Mouse (Mus musculus): ENCODE data around the gene Men1. TPM values are rescaled to one million over a fixed set of nuclear protein-coding genes. Genes with fewer than 3 reads are reported as not detected.

The Men1 gene
- total and polyA plus RNA-seq, 3 experiments = 24.9 to 67.8 (median 42.9) TPM

DNA sequence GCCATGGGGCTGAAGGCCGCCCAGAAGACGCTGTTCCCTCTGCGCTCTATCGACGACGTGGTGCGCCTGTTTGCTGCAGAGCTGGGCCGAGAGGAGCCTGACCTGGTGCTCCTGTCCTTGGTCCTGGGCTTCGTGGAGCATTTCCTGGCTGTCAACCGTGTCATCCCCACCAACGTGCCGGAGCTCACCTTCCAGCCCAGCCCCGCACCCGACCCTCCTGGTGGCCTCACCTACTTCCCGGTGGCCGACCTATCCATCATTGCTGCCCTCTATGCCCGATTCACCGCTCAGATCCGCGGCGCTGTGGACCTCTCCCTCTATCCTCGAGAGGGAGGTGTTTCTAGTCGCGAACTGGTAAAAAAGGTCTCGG lies 664 bp downstream of the Men1 start:
- DNase-seq (ENCODE audit: extremely low read depth) = no peak

DNA sequence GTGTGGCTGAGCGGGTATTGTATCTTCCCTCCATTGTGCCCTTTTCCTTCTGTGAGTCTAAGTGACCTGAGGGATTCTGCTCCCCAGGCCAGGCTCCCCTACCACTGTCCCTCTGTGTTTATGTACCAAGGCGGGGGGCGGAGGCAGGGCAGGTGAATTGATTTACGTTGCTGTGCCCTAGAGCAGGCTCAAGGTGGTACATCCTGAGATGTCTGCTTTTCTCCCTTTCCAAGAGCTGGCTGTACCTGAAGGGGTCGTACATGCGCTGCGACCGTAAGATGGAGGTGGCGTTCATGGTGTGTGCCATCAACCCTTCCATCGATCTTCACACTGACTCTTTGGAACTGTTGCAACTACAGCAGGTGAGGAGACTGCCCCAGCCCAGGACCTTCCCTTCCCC lies 2.1 kb downstream of the Men1 start:
- Histone ChIP-seq H3K4me2 (ENCODE audit: insufficient read depth, low read depth, poor library complexity, severe bottlenecking) (peak overlapping the region; percentile 85), H3K36me3 (replicated peaks in 1 of 2; ENCODE audit: control insufficient read depth in 1 of 2, insufficient read depth in 1 of 2, low read length in 1 of 2) (peaks cover 27 to 34% of the 10 kb centered on the region in 2 experiments), H3K9ac (ENCODE audit: insufficient read depth, low read depth) (peak overlapping the region; percentile 76; the same call in 1 of the 2 replicates), H3K79me2 (replicated peaks; ENCODE audit: control insufficient read depth, extremely low read depth, insufficient read depth, poor library complexity, severe bottlenecking) (peaks cover 25% of the 10 kb centered on the region), H3K4me3 (replicated peaks in 1 of 3; ENCODE audit: low read depth in 2 of 3, low read length in 2 of 3, poor library complexity in 1 of 3) (peak overlapping the region in 2 of 3 experiments; percentile 79 to 87), H3K9me3 (replicated peaks; ENCODE audit: low read length) (no peaks in the 10 kb centered on the region), H3K4me1 (ENCODE audit: control insufficient read depth in 1 of 2, insufficient read depth in 2 of 2) (peaks cover 31 to 55% of the 10 kb centered on the region in 2 experiments), H3K27me3 (replicated peaks) (no peaks in the 10 kb centered on the region), H3K27ac (ENCODE audit: insufficient read depth, low read depth) (no peak overlapping the region)
- TF ChIP-seq JUN (IDR thresholded peaks at IDR 0.05; ENCODE audit: insufficient read depth, low read depth, low read length) (no peak), CTCF (conservative IDR thresholded peaks at IDR 0.05 in 1 of 2, IDR thresholded peaks at IDR 0.05 in 1 of 2; ENCODE audit: low read depth in 2 of 2, low read length in 2 of 2) (no peak), ELF1 (IDR thresholded peaks at IDR 0.05; ENCODE audit: low read depth, low read length) (no peak), CHD2 (IDR thresholded peaks at IDR 0.05; ENCODE audit: low read length) (no peak), GABPA (IDR thresholded peaks at IDR 0.05; ENCODE audit: insufficient replicate concordance, low read depth, low read length) (no peak), ETS1 (conservative IDR thresholded peaks at IDR 0.05; ENCODE audit: low read depth, low read length) (no peak), POLR2AphosphoS2 (IDR thresholded peaks at IDR 0.05; ENCODE audit: low read depth, low read length) (no peak), RAD21 (IDR thresholded peaks at IDR 0.05; ENCODE audit: low read depth, low read length) (no peak), MAZ (IDR thresholded peaks at IDR 0.05; ENCODE audit: low read depth, low read length) (no peak), MYC (IDR thresholded peaks at IDR 0.05; ENCODE audit: low read depth, low read length) (no peak), HCFC1 (IDR thresholded peaks at IDR 0.05; ENCODE audit: low read depth, low read length) (no peak), CHD1 (IDR thresholded peaks at IDR 0.05; ENCODE audit: low read depth, low read length) (no peak), MEF2A (IDR thresholded peaks at IDR 0.05; ENCODE audit: borderline replicate concordance, low read depth, low read length) (no peak), SMC3 (IDR thresholded peaks at IDR 0.05; ENCODE audit: low read depth, low read length) (no peak), ZC3H11A (IDR thresholded peaks at IDR 0.05; ENCODE audit: low read depth, low read length) (no peak), MXI1 (IDR thresholded peaks at IDR 0.05; ENCODE audit: low read depth, low read length) (no peak)
- in situ Hi-C loops (cut with MboI; ENCODE audit: low pct_ligation_motif_present, low pct_unique_long_range_greater_than_20kb, low sequenced_read_pairs) = no loop called here
- dilution Hi-C loops (cut with MboI; ENCODE audit: extremely low pct_ligation_motif_present, extremely low pct_unique_long_range_greater_than_20kb, low sequenced_read_pairs) = no loop called here
- DNase-seq (ENCODE audit: extremely low read depth) = no peak

More for the DNA sequence above, 664 bp downstream of the Men1 start:
- peaks cover 22% of the 10 kb centered on the region for H3K79me2 ChIP-seq (replicated peaks; ENCODE audit: control insufficient read depth, extremely low read depth, insufficient read depth, poor library complexity, severe bottlenecking)
- in situ Hi-C loops (cut with MboI; ENCODE audit: low pct_ligation_motif_present, low pct_unique_long_range_greater_than_20kb, low sequenced_read_pairs) (no loop called here), dilution Hi-C loops (cut with MboI; ENCODE audit: extremely low pct_ligation_motif_present, extremely low pct_unique_long_range_greater_than_20kb, low sequenced_read_pairs) (no loop called here)
- H3K27me3 ChIP-seq (replicated peaks) = no peaks in the 10 kb centered on the region
- peak overlapping the region; percentile 78 to 87 (median 79) for H3K4me3 ChIP-seq (replicated peaks in 1 of 3; ENCODE audit: low read depth in 2 of 3, low read length in 2 of 3, poor library complexity in 1 of 3)
- peaks cover 27 to 32% of the 10 kb centered on the region in 2 experiments for H3K36me3 ChIP-seq (replicated peaks in 1 of 2; ENCODE audit: control insufficient read depth in 1 of 2, insufficient read depth in 1 of 2, low read length in 1 of 2)
- peak overlapping the region; percentile 76 for H3K9ac ChIP-seq (ENCODE audit: insufficient read depth, low read depth)
- H3K27ac ChIP-seq (ENCODE audit: insufficient read depth, low read depth) = peak overlapping the region; percentile 5; the same call in 1 of the 2 replicates
- TF ChIP-seq JUN (IDR thresholded peaks at IDR 0.05; ENCODE audit: insufficient read depth, low read depth, low read length) (no peak), CHD2 (IDR thresholded peaks at IDR 0.05; ENCODE audit: low read length) (no peak), NELFE (IDR thresholded peaks at IDR 0.05; ENCODE audit: low read depth, low read length) (no peak)
- peaks cover 35 to 68% of the 10 kb centered on the region in 2 experiments for H3K4me1 ChIP-seq (ENCODE audit: control insufficient read depth in 1 of 2, insufficient read depth in 2 of 2)
- H3K9me3 ChIP-seq (replicated peaks; ENCODE audit: low read length) = no peaks in the 10 kb centered on the region
- H3K4me2 ChIP-seq (ENCODE audit: insufficient read depth, low read depth, poor library complexity, severe bottlenecking) = peak overlapping the region; percentile 85
